Mouse (Mus musculus) kidney, adult 10 weeks (tissue): ENCODE measurements around the gene Siah1a. TPM values are rescaled to one million over a fixed set of nuclear protein-coding genes. Genes with fewer than 3 reads are reported as not detected.

Experiments
- polyA plus RNA-seq: library from polyadenylated mRNA; stranded (reverse); fragments of 350-450 nt; fragmentation: Illumina TruSeq; extraction: RNeasy Lipid Tissue Mini Kit (QIAGEN cat#74804); gene quantifications from one replicate; pipeline ENCODE4 v1.2.3, GENCODE M21; 2014; ENCODE audit warnings: low read depth, low replicate concordance

Gene Siah1a
- polyA plus RNA-seq: 34.2 TPM

GRCm38 (mm10) chr8:86745221-86745934 is at the start of gene Siah1a, which contains the start of gene Gm10638:
Gene Siah1a, minus strand, starts transcription at chr8:86745934.
Gene Gm10638, plus strand, starts transcription at chr8:86745699.

Other genes starting within 250 kb of the Siah1a start
- not detected for gene Abcc12, start 165.2 kb downstream of the Siah1a start, polyA plus RNA-seq
- 105 TPM for gene Lonp2, start 121.9 kb downstream of the Siah1a start, polyA plus RNA-seq
- gene Gm10638, start 235 bp downstream of the Siah1a start, polyA plus RNA-seq: not detected
- gene N4bp1, start 139.3 kb upstream of the Siah1a start, polyA plus RNA-seq: 16.1 TPM